Comparison of ENCODE assay signal across 7 mouse cellular contexts in genomic region chr13:88821440-88822331, GRCm38 (mm10). TPM values are rescaled to one million over a fixed set of nuclear protein-coding genes. Genes with fewer than 3 reads are reported as not detected.
A peak's percentile ranks its signal among the peaks of the same experiment; 100 is the strongest.
DNase-seq lines count a peak whose midpoint lies in the region; ATAC-seq and TF ChIP-seq lines count a peak whose summit lies in the region.

Gene Edil3 (plus strand): TSS chr13:88821472.

- H3K4me3 ChIP-seq in forebrain, embryonic 11.5 days (ENCODE audit: low read depth, low read length), result peak within 1 kb of the TSS; percentile 68
- peak within 1 kb of the TSS; percentile 71 for H3K4me3 ChIP-seq in intestine, embryonic 14.5 days (ENCODE audit: low read depth, low read length)
- H3K4me3 ChIP-seq in limb, embryonic 12.5 days (replicated peaks), result peak within 1 kb of the TSS; percentile 68
- H3K4me3 ChIP-seq in midbrain, embryonic 13.5 days (replicated peaks), result peak within 1 kb of the TSS; percentile 86
- H3K4me3 ChIP-seq in testis, adult 2 months (ENCODE audit: control insufficient read depth, low read depth, low read length), result peak within 1 kb of the TSS; percentile 33

- peak within 1 kb of the TSS; percentile 84 for H3K9ac ChIP-seq in forebrain, embryonic 11.5 days (ENCODE audit: low read length)
- peak within 1 kb of the TSS; percentile 65 for H3K9ac ChIP-seq in intestine, embryonic 14.5 days (ENCODE audit: low read length)
- peak within 1 kb of the TSS; percentile 76 for H3K9ac ChIP-seq in limb, embryonic 12.5 days (replicated peaks)
- H3K9ac ChIP-seq in midbrain, embryonic 13.5 days (replicated peaks), result peak within 1 kb of the TSS; percentile 92

- H3K4me2 ChIP-seq in forebrain, embryonic 11.5 days (ENCODE audit: low read depth, low read length, severe bottlenecking), result peak within 1 kb of the TSS; percentile 81
- peak within 1 kb of the TSS; percentile 97 for H3K4me2 ChIP-seq in intestine, embryonic 14.5 days (ENCODE audit: low read length)
- H3K4me2 ChIP-seq in limb, embryonic 12.5 days, result peak within 1 kb of the TSS; percentile 95
- peak within 1 kb of the TSS; percentile 89 for H3K4me2 ChIP-seq in midbrain, embryonic 13.5 days (replicated peaks)

- H3K4me1 ChIP-seq in forebrain, embryonic 11.5 days (replicated peaks; ENCODE audit: control insufficient read depth, insufficient read depth, low read length), result no peaks in the 10 kb centered on the region
- H3K4me1 ChIP-seq in intestine, embryonic 14.5 days (replicated peaks; ENCODE audit: control insufficient read depth, insufficient read depth, low read length), result peaks cover 6% of the 10 kb centered on the region; the same call in 1 of the 2 replicates
- peaks cover 5% of the 10 kb centered on the region; the same call in 1 of the 2 replicates for H3K4me1 ChIP-seq in limb, embryonic 12.5 days (replicated peaks)
- H3K4me1 ChIP-seq in midbrain, embryonic 13.5 days (replicated peaks), result peaks cover 23% of the 10 kb centered on the region; the same call in 1 of the 2 replicates
- peaks cover 2% of the 10 kb centered on the region; the same call in 1 of the 2 replicates for H3K4me1 ChIP-seq in testis, adult 2 months (ENCODE audit: control insufficient read depth, insufficient read depth, low read length)

- no peaks in the 10 kb centered on the region for H3K36me3 ChIP-seq in forebrain, embryonic 11.5 days (ENCODE audit: control insufficient read depth, insufficient read depth, low read length)
- H3K36me3 ChIP-seq in intestine, embryonic 14.5 days (ENCODE audit: control insufficient read depth, insufficient read depth, low read length), result no peaks in the 10 kb centered on the region
- no peaks in the 10 kb centered on the region for H3K36me3 ChIP-seq in limb, embryonic 12.5 days
- H3K36me3 ChIP-seq in midbrain, embryonic 13.5 days, result no peaks in the 10 kb centered on the region
- no peaks in the 10 kb centered on the region for H3K36me3 ChIP-seq in testis, adult 2 months (ENCODE audit: control insufficient read depth, insufficient read depth, low read length)

- no peaks in the 10 kb centered on the region; the same call in 1 of the 2 replicates for H3K27me3 ChIP-seq in forebrain, embryonic 11.5 days (ENCODE audit: control insufficient read depth, insufficient read depth, low read length)
- no peaks in the 10 kb centered on the region for H3K27me3 ChIP-seq in intestine, embryonic 14.5 days (replicated peaks; ENCODE audit: control insufficient read depth, insufficient read depth, low read length)
- H3K27me3 ChIP-seq in limb, embryonic 12.5 days, result peaks cover 19% of the 10 kb centered on the region
- no peaks in the 10 kb centered on the region for H3K27me3 ChIP-seq in midbrain, embryonic 13.5 days
- H3K27me3 ChIP-seq in testis, adult 2 months (ENCODE audit: control insufficient read depth, insufficient read depth, low read length), result no peaks in the 10 kb centered on the region

- H3K9me3 ChIP-seq in forebrain, embryonic 11.5 days (ENCODE audit: control insufficient read depth, low read length), result no peaks in the 10 kb centered on the region
- no peaks in the 10 kb centered on the region for H3K9me3 ChIP-seq in intestine, embryonic 14.5 days (ENCODE audit: control insufficient read depth, low read length)
- no peaks in the 10 kb centered on the region for H3K9me3 ChIP-seq in limb, embryonic 12.5 days
- H3K9me3 ChIP-seq in midbrain, embryonic 13.5 days, result no peaks in the 10 kb centered on the region

- peak; percentile 33 for DNase-seq in thymus, postnatal 4 days
- DNase-seq in thymus, postnatal 36 days, result no peak
- peak; percentile 83 for DNase-seq in forebrain, embryonic 11.5 days (ENCODE audit: low spot score)
- DNase-seq in intestine, embryonic 14.5 days (ENCODE audit: low spot score), result peak; percentile 79

- no peak for TF ChIP-seq POLR2A in testis, adult 2 months (IDR thresholded peaks at IDR 0.05; ENCODE audit: control insufficient read depth, low read depth, low read length)

- peak within 1 kb of the TSS; percentile 68 for H3K27ac ChIP-seq in forebrain, embryonic 11.5 days (ENCODE audit: low read depth, low read length)
- no peak within 1 kb of the TSS for H3K27ac ChIP-seq in intestine, embryonic 14.5 days (ENCODE audit: low read depth)
- 0 out of 2 replicates have a peak within 1 kb of the TSS, but pooled peaks have one; percentile 1 for H3K27ac ChIP-seq in limb, embryonic 12.5 days
- peak within 1 kb of the TSS; percentile 89 for H3K27ac ChIP-seq in midbrain, embryonic 13.5 days
- no peak within 1 kb of the TSS for H3K27ac ChIP-seq in testis, adult 2 months (ENCODE audit: control insufficient read depth, insufficient read depth, low read depth, low read length)

- WGBS in forebrain, embryonic 11.5 days, result under 1% methylated on average over 48 of the region's 60 CpGs
- 1% methylated on average over 57 of the region's 60 CpGs for WGBS in intestine, embryonic 14.5 days
- WGBS in limb, embryonic 12.5 days, result under 1% methylated on average over 57 of the region's 60 CpGs
- WGBS in midbrain, embryonic 13.5 days, result under 1% methylated on average over 58 of the region's 60 CpGs

- peak; percentile 80 for ATAC-seq in forebrain, embryonic 11.5 days (replicated peaks; ENCODE audit: low FRiP score)
- ATAC-seq in intestine, embryonic 14.5 days (replicated peaks; ENCODE audit: low FRiP score, low TSS enrichment, low read depth), result peak; percentile 80
- ATAC-seq in limb, embryonic 12.5 days (ENCODE audit: insufficient number of reproducible peaks, insufficient read depth, low FRiP score, low TSS enrichment, low read depth), result peak; percentile 89
- ATAC-seq in midbrain, embryonic 13.5 days, result peak; percentile 90

- TF ChIP-seq CTCF in testis, adult 2 months (IDR thresholded peaks at IDR 0.05; ENCODE audit: control insufficient read depth, insufficient read depth, insufficient replicate concordance, low read depth, low read length), result no peak

RNA-seq across cellular contexts. Expression of gene Edil3, which starts in this region (rescaled TPM):
- 27.9 and 29.4 TPM in 2 replicates for polyA plus RNA-seq in forebrain, embryonic 11.5 days (2014; fragmentation: Nextera tagmentation; extraction: Ambion mirVana)
- 12.9 and 16.4 TPM in 2 replicates for polyA plus RNA-seq in intestine, embryonic 14.5 days (2014; fragmentation: Nextera tagmentation; extraction: Ambion mirVana)
- polyA plus RNA-seq in limb, embryonic 12.5 days (2016; fragmentation: Nextera tagmentation; extraction: Ambion mirVana), result 7.6 and 9.9 TPM in 2 replicates
- polyA plus RNA-seq in midbrain, embryonic 13.5 days (2015; fragmentation: Nextera tagmentation; extraction: Ambion mirVana), result 50.1 and 56.9 TPM in 2 replicates
- polyA plus RNA-seq in testis, adult 2 months (2012; rRNA removed), result 0.06 and 0.07 TPM in 2 replicates

Comparison
In these comparisons a context has a peak if more than half of its experiments do, and no peak if none do; other contexts are left out.
1. DNase-seq: peak in thymus, postnatal 4 days (single experiment), forebrain, embryonic 11.5 days (single experiment) and intestine, embryonic 14.5 days (single experiment); none in thymus, postnatal 36 days (0 of 2).
2. H3K27ac ChIP-seq: peak in forebrain, embryonic 11.5 days (single experiment), limb, embryonic 12.5 days (single experiment) and midbrain, embryonic 13.5 days (single experiment); none in intestine, embryonic 14.5 days (single experiment) and testis, adult 2 months (single experiment).
3. H3K4me3 ChIP-seq: peak in every context shown above with its lines; median percentile 86 in midbrain, embryonic 13.5 days; 71 in intestine, embryonic 14.5 days; 68 in forebrain, embryonic 11.5 days; 68 in limb, embryonic 12.5 days; 33 in testis, adult 2 months.
4. Peak in every context shown above with its lines, with median percentiles within 50 percentile points of each other: ATAC-seq, H3K4me2 ChIP-seq and H3K9ac ChIP-seq.